Mouse (Mus musculus) kidney, adult 2 months (tissue): ENCODE results near the gene Slc15a4. TPM values are rescaled to one million over a fixed set of nuclear protein-coding genes. Genes with fewer than 3 reads are reported as not detected.

Source experiments
- DNase-seq: peaks from one replicate; pipeline ENCODE4 v3.0.0; 2021
- H3K27ac ChIP-seq: fragments of 200-500 bp; 2 replicates; pipeline ENCODE4 v1.5.1; 2012; ENCODE audit warnings: low read depth, low read length, control low read depth, inconsistent platforms; ENCODE audit not compliant: insufficient read depth
- H3K27me3 ChIP-seq: fragments of 200-500 bp; replicated peaks from 2 replicates; pipeline ENCODE4 v1.6.1; 2012; ENCODE audit warnings: mild to moderate bottlenecking, moderate library complexity, low read length, inconsistent platforms; ENCODE audit not compliant: control insufficient read depth, insufficient read depth
- H3K36me3 ChIP-seq: fragments of 200-500 bp; 2 replicates; pipeline ENCODE4 v1.6.1; 2012; ENCODE audit warnings: mild to moderate bottlenecking, moderate library complexity, low read length, inconsistent platforms; ENCODE audit not compliant: control insufficient read depth, insufficient read depth
- H3K4me1 ChIP-seq: fragments of 200-500 bp; 2 replicates; pipeline ENCODE4 v1.6.1; 2011; ENCODE audit warnings: low read length; ENCODE audit not compliant: control insufficient read depth, insufficient read depth
- H3K4me3 ChIP-seq: fragments of 200-500 bp; 2 replicates; pipeline ENCODE4 v1.5.1; 2011; ENCODE audit warnings: mild to moderate bottlenecking, low read depth, low read length, control low read depth; ENCODE audit not compliant: insufficient read depth
- CTCF ChIP-seq: fragments of 200-500 bp; conservative IDR thresholded peaks from 2 replicates; pipeline ENCODE4 v1.5.1; 2011; ENCODE audit warnings: low read depth, mild to moderate bottlenecking, control low read depth, low read length, moderate library complexity, mixed read lengths; ENCODE audit not compliant: insufficient read depth, insufficient read length
- POLR2A ChIP-seq: fragments of 200-500 bp; IDR thresholded peaks from one replicate; pipeline ENCODE4 v1.6.1; 2011; ENCODE audit warnings: low read depth, low read length, control low read depth
- WGBS: fragments of 180-500 bp; shearing (Covaris S2); methylation state at CpG from one replicate; pipeline ENCODE4 v1.1.7; 2018; 5-methylcytosine and 5-hydroxymethylcytosine counted together
- polyA plus RNA-seq: library from polyadenylated mRNA; depleted of rRNA; stranded (reverse); fragments of >200 nt; gene quantifications from 2 replicates; pipeline ENCODE4 v1.2.3, GENCODE M21; 2012

Slc15a4 gene
- polyA plus RNA-seq, 1 experiment = 20.6 TPM

DNA sequence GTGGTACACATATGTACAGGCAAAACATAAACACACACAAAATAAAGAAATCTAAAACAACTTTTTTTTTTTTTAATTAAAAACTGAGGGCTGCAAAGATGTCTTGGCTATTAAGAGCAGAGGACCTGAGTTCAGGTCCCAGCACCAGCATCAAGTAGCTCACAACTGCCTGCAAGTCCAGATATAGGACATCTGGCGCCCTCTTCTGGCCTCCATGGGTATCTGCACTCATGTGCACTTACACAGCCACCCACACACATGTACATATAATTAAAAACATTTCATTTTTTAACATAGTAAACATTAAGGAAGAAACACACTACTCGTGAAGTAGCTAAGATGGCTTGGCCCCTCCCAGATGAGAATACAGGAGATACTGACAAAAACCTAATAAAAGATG, 25.6 kb upstream of the Slc15a4 start:
- no peaks in the 10 kb centered on the region for H3K27me3 ChIP-seq
- H3K4me1 ChIP-seq = no peaks in the 10 kb centered on the region
- H3K36me3 ChIP-seq = no peaks in the 10 kb centered on the region; the same call in 1 of the 2 replicates
- TF ChIP-seq POLR2A = no peak
- TF ChIP-seq CTCF = 0 out of 2 replicates have a peak, but pooled peaks have one; percentile 23
- no peak for DNase-seq
- no peak overlapping the region for H3K4me3 ChIP-seq
- 86% methylated on average over 2 of the region's 2 CpGs for WGBS
- no peak overlapping the region for H3K27ac ChIP-seq

DNA sequence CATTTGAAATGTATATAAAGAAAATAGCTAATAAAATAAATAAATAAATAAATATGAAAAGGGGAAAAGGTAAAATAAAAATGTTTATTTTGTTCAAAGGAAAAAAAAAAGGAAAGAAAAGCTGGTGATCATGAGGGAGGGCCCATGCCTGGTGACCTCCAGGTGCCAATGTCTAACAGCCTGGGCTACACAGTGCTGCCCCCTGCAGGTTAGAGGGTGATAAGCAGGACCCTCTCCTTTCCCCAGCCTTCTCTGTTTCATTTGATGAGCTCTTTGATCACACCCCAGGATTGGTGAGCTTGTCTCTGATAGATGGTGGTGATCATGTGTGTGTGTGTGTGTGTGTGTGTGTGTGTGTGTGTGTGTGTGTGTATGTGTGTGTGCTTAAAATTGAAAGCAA, 16.4 kb upstream of the Slc15a4 start:
- H3K4me1 ChIP-seq = no peaks in the 10 kb centered on the region
- no peak overlapping the region for H3K27ac ChIP-seq

DNA sequence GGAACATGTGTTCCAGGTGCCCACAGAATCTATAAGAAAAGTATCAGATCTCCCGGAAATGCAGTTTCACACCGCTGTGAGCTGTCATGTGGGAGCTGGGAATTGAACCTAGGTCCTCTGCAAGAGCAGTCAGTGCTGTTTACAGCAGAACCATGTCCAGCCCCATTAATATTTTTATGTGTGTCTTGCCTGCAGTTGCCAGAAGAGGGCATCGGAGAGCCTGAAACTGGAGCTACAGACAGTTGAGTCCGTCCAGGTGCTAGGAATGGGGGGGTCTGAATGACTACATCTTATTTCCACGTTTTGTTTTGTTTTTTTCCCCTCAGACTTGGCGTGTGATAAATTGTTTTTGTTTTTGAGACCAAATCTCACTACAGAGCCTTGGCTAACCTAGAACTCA, 15.3 kb upstream of the Slc15a4 start:
- WGBS = 68% methylated on average over 6 of the region's 6 CpGs
- DNase-seq = peak; percentile 48
- TF ChIP-seq CTCF (peak; percentile 40), POLR2A (no peak)
- H3K27ac ChIP-seq = no peak overlapping the region
- H3K36me3 ChIP-seq = no peaks in the 10 kb centered on the region
- H3K27me3 ChIP-seq = no peaks in the 10 kb centered on the region
- no peaks in the 10 kb centered on the region for H3K4me1 ChIP-seq
- H3K4me3 ChIP-seq = no peak overlapping the region

More for the DNA sequence above, 16.4 kb upstream of the Slc15a4 start:
- TF ChIP-seq CTCF (peak; percentile 59), POLR2A (no peak)
- H3K4me3 ChIP-seq = no peak overlapping the region
- peak; percentile 36 for DNase-seq
- H3K36me3 ChIP-seq = no peaks in the 10 kb centered on the region
- H3K27me3 ChIP-seq = no peaks in the 10 kb centered on the region

DNA sequence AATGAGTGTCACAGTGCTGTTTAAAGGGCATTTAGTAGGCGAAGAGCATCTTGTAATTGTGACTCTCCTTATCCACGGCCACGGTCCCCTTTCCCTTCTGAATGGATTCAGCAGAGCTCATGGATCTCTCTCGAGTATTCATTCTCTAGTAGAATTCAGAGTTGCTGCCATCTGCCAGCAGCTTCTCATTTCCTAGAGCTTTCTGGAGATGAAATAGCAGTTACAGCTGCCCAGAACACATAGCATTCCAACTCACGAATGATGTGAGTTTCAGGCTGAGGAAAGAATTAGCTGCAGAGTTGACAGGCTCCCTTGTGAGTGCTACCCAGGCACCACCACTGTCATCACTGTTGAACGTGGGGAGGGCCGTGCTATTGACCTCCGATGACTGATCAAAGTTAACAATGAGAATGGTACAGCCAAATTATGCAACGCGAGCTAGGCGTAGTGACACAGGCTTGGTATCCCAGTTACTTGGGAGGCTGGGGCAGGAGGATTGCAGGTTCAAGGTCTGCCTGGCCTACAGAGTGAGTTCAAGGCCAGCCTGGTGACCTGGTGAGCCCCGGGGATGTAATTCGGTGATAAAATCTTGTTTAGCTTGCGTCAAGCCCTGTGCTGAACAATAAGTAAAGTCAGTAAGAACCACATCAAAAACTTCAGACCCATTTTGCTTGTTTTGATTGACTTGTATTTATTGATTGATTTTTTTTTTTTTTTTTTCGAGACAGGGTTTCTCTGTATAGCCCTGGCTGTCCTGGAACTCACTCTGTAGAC, 8.7 kb upstream of the Slc15a4 start:
- 88% methylated on average over 15 of the region's 15 CpGs for WGBS
- no peaks in the 10 kb centered on the region for H3K36me3 ChIP-seq
- no peaks in the 10 kb centered on the region; the same call in 1 of the 2 replicates for H3K4me1 ChIP-seq
- TF ChIP-seq CTCF = no peak
- TF ChIP-seq POLR2A = no peak
- no peak for DNase-seq
- no peaks in the 10 kb centered on the region for H3K27me3 ChIP-seq
- H3K4me3 ChIP-seq = no peak overlapping the region
- no peak overlapping the region for H3K27ac ChIP-seq

DNA sequence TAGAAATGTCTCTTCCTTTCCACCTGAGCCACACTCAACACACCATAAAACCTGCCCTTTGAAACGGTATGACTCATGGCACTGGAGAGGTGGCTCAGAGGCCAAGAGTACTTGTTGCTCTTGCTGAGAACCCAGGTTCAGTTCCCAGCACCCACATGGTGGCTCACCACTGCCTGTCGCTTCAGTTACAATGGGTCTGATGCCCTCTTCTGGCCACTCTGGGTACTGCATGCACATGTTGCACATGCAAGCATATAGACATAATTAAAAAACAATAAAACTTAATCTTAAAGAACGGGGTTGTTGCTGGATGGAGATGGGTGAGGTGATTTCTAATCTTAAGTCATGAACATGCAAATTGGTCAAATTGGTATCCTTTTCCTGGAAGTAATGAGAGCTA, 7.7 kb upstream of the Slc15a4 start:
- TF ChIP-seq POLR2A = no peak
- peak; percentile 33; the same call in 1 of the 2 replicates for TF ChIP-seq CTCF
- H3K4me3 ChIP-seq = no peak overlapping the region
- no peaks in the 10 kb centered on the region for H3K27me3 ChIP-seq
- WGBS = 88% methylated on average over 3 of the region's 3 CpGs
- no peaks in the 10 kb centered on the region for H3K36me3 ChIP-seq
- DNase-seq = no peak
- no peaks in the 10 kb centered on the region; the same call in 1 of the 2 replicates for H3K4me1 ChIP-seq
- no peak overlapping the region for H3K27ac ChIP-seq

DNA sequence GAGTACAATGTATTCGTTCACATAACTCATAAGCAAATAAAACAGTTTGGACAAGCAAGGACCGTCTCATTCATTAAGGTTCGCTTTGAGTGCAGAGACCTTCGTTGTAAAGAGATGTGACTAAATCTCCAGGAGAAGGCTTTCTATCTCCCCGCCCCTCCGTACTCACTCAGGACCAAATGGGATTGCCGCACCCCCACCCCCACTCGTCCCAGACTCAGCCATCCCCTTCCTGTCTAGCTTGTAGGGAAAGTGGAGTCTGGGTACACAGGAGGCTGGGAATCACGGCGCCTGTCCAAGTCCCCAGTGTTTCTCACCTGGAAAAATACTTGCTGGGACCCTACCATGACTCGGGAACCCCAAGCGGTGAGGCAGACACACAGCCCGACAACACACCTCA, 6.9 kb upstream of the Slc15a4 start:
- Histone ChIP-seq H3K4me1 (no peaks in the 10 kb centered on the region; the same call in 1 of the 2 replicates), H3K36me3 (no peaks in the 10 kb centered on the region), H3K4me3 (no peak overlapping the region), H3K27ac (no peak overlapping the region), H3K27me3 (no peaks in the 10 kb centered on the region)
- TF ChIP-seq POLR2A (no peak), CTCF (no peak)
- 87% methylated on average over 13 of the region's 13 CpGs for WGBS
- no peak for DNase-seq

DNA sequence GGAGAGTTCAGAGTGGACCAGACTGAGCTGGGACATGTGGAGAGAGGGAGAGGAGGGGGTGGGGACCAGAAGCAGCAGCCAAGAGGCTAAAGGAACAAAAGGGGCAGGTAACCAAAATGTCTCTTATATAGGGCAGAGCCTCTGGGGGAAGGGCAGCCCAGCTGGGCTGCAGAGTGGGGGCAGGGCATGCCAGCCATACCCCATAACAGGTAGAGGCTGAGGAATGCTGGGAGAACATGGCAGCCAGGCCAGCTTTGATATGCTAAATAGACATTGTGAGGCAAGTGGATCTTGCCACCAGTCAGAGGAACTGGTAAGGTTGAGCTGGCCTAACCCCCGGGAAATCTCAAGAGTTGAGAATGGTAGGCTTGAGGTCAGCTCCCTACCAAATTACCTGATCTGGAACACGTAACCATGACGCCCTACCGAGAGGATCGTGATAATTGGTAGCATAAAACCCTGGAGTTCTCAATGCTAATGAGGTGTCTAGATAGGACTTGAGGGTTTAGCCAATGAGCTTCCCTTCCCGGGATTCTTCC, 6.4 kb upstream of the Slc15a4 start:
- TF ChIP-seq CTCF (no peak), POLR2A (no peak)
- DNase-seq = no peak
- Histone ChIP-seq H3K27me3 (no peaks in the 10 kb centered on the region), H3K36me3 (no peaks in the 10 kb centered on the region), H3K4me1 (no peaks in the 10 kb centered on the region; the same call in 1 of the 2 replicates), H3K4me3 (no peak overlapping the region), H3K27ac (no peak overlapping the region)
- WGBS = 82% methylated on average over 6 of the region's 6 CpGs
